Mouse (Mus musculus): ENCODE results near the gene 4930523C07Rik. TPM values are rescaled to one million over a fixed set of nuclear protein-coding genes. Genes with fewer than 3 reads are reported as not detected.

The 4930523C07Rik gene
- polyA plus RNA-seq, 1 experiment from 2014 or later, result 23.0 TPM

DNA sequence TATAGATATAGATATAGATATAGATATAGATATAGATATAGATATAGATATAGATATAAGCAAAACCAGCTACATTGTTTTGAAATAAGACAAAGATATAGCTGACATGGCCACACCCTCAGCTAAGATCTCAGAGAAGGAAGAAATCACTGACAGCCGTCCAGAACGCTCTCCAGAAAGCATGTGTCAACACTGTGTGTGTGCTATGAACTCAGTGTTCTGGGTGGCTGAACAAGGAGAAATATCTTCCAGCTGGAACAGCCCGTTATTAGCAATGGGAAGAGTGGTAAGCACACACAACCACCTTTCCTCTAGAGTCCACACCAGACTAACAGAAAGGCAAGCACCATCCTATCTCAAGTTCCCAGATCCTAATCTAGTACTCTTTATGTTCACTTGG is 8.6 kb upstream of the 4930523C07Rik start:
- DNase-seq (no peak), ATAC-seq (no peak)
- peaks cover 10% of the 10 kb centered on the region for H3K4me1 ChIP-seq (ENCODE audit: insufficient read depth)
- WGBS (ENCODE audit: insufficient replicate concordance), result 60% methylated on average over 3 of the region's 3 CpGs
- no peak for TF ChIP-seq CTCF (IDR thresholded peaks at IDR 0.05; ENCODE audit: low read depth)
- TF ChIP-seq EP300 (IDR thresholded peaks at IDR 0.05; ENCODE audit: low read depth), result no peak
- no peak overlapping the region for H3K4me3 ChIP-seq (ENCODE audit: low read depth, low read length)
- no peaks in the 10 kb centered on the region for H3K27me3 ChIP-seq (ENCODE audit: insufficient read depth, low read length)
- no peaks in the 10 kb centered on the region for H3K9me3 ChIP-seq (ENCODE audit: low read length)
- H3K4me2 ChIP-seq (ENCODE audit: low read depth, low read length), result no peak overlapping the region
- no peaks in the 10 kb centered on the region for H3K36me3 ChIP-seq (replicated peaks; ENCODE audit: insufficient read depth, low read length)
- H3K9ac ChIP-seq (replicated peaks), result no peak overlapping the region
- H3K27ac ChIP-seq (ENCODE audit: low read depth), result no peak overlapping the region

GRCm38 (mm10) chr1:160036996-160037521 is 7.1 kb upstream of the 4930523C07Rik start:
- Histone ChIP-seq H3K9ac (replicated peaks) (no peak overlapping the region), H3K27ac (ENCODE audit: low read depth) (0 out of 2 replicates have a peak overlapping the region, but pooled peaks have one; percentile 53), H3K4me2 (ENCODE audit: low read depth, low read length) (no peak overlapping the region), H3K27me3 (ENCODE audit: insufficient read depth, low read length) (no peaks in the 10 kb centered on the region), H3K4me1 (ENCODE audit: insufficient read depth) (peaks cover 10% of the 10 kb centered on the region), H3K36me3 (replicated peaks; ENCODE audit: insufficient read depth, low read length) (no peaks in the 10 kb centered on the region), H3K9me3 (ENCODE audit: low read length) (no peaks in the 10 kb centered on the region), H3K4me3 (ENCODE audit: low read depth, low read length) (no peak overlapping the region)
- TF ChIP-seq CTCF (IDR thresholded peaks at IDR 0.05; ENCODE audit: low read depth) (no peak), EP300 (IDR thresholded peaks at IDR 0.05; ENCODE audit: low read depth) (no peak)
- no peak for ATAC-seq
- no peak for DNase-seq
- 53% methylated on average over 5 of the region's 5 CpGs for WGBS (ENCODE audit: insufficient replicate concordance)

DNA sequence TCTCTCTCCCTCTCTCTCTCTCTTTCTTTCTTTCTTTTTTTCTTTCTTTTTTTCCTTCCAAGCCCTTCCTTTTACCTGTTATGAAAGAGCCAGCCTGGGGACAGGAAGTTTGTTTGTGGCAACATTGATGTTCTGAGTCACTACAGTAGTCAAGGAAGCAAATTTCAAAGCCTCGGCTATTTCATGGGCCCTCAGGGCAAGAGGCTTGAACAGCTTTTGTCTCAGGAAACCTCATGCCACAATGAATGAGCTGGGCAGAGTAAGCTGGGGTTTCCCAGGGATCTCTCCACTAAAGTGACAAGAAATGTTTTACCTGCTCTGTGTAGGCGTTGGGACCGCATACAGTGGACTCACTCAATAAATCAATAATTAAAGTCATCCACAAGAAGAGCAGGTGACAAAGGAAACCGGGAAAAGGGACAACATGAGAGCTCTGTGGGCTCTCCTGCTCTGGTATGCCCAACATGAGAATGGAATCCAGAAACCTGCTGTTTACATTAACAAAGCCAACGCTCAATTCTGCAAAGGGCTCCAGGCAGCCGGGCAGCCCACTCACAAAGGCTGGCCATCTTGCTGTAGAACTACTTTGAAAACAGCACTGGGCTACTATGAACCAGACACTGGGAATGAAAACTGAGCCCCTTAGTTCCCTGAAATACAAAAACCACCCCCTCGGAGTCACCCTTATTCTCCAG is 4.1 kb upstream of the 4930523C07Rik start:
- TF ChIP-seq EP300 (IDR thresholded peaks at IDR 0.05; ENCODE audit: low read depth) (no peak), CTCF (IDR thresholded peaks at IDR 0.05; ENCODE audit: low read depth) (no peak)
- DNase-seq (no peak), ATAC-seq (no peak)
- H3K36me3 ChIP-seq (replicated peaks; ENCODE audit: insufficient read depth, low read length), result no peaks in the 10 kb centered on the region
- H3K4me2 ChIP-seq (ENCODE audit: low read depth, low read length), result no peak overlapping the region
- 60% methylated on average over 7 of the region's 7 CpGs for WGBS (ENCODE audit: insufficient replicate concordance)
- H3K9ac ChIP-seq (replicated peaks), result no peak overlapping the region
- no peaks in the 10 kb centered on the region for H3K27me3 ChIP-seq (ENCODE audit: insufficient read depth, low read length)
- peaks cover 22% of the 10 kb centered on the region for H3K4me1 ChIP-seq (ENCODE audit: insufficient read depth)
- H3K4me3 ChIP-seq (ENCODE audit: low read depth, low read length), result no peak overlapping the region
- H3K9me3 ChIP-seq (ENCODE audit: low read length), result no peaks in the 10 kb centered on the region
- H3K27ac ChIP-seq (ENCODE audit: low read depth), result peak overlapping the region; percentile 31; the same call in 1 of the 2 replicates

DNA sequence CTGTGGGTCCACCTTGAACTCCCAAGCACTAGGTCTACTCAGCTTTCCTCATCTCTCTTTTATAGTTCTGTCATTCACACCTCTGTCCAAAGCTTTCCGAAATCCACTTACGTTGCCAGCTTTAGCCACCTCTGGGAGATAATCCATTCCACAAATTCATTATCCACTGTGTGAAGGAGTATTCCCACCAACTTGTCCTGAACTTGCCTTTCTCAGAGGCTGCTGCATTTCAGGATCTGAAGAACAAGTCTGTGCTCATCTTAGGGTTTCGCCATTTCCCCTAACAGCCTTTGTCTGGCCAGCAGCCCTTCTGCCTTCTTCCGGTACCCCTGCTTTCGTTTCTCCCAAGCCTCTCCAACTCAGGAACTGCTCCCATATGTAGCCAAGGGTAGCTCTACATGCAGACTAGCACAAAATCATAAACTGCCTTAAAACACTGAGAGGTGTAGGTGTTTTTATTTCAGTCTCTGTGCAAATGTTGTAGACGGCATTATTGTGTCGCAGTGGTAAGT is 2.9 kb upstream of the 4930523C07Rik start:
- Histone ChIP-seq H3K9ac (replicated peaks) (no peak overlapping the region), H3K27ac (ENCODE audit: low read depth) (0 out of 2 replicates have a peak overlapping the region, but pooled peaks have one; percentile 2), H3K27me3 (ENCODE audit: insufficient read depth, low read length) (no peaks in the 10 kb centered on the region), H3K36me3 (replicated peaks; ENCODE audit: insufficient read depth, low read length) (no peaks in the 10 kb centered on the region), H3K4me2 (ENCODE audit: low read depth, low read length) (no peak overlapping the region), H3K4me1 (ENCODE audit: insufficient read depth) (peaks cover 29% of the 10 kb centered on the region), H3K9me3 (ENCODE audit: low read length) (no peaks in the 10 kb centered on the region), H3K4me3 (ENCODE audit: low read depth, low read length) (no peak overlapping the region)
- ATAC-seq, result no peak
- TF ChIP-seq CTCF (IDR thresholded peaks at IDR 0.05; ENCODE audit: low read depth) (no peak), EP300 (IDR thresholded peaks at IDR 0.05; ENCODE audit: low read depth) (no peak)
- DNase-seq, result no peak
- 79% methylated on average over 7 of the region's 7 CpGs for WGBS (ENCODE audit: insufficient replicate concordance)

GRCm38 (mm10) chr1:160042351-160042750 is 1.8 kb upstream of the 4930523C07Rik start:
- H3K27me3 ChIP-seq (ENCODE audit: insufficient read depth, low read length), result no peaks in the 10 kb centered on the region
- TF ChIP-seq CTCF (IDR thresholded peaks at IDR 0.05; ENCODE audit: low read depth) (no peak), EP300 (IDR thresholded peaks at IDR 0.05; ENCODE audit: low read depth) (no peak)
- no peak for DNase-seq
- no peak overlapping the region for H3K9ac ChIP-seq (replicated peaks)
- WGBS (ENCODE audit: insufficient replicate concordance), result 84% methylated on average over 7 of the region's 7 CpGs
- no peak overlapping the region for H3K4me3 ChIP-seq (ENCODE audit: low read depth, low read length)
- peaks cover 34% of the 10 kb centered on the region for H3K4me1 ChIP-seq (ENCODE audit: insufficient read depth)
- ATAC-seq, result no peak
- H3K4me2 ChIP-seq (ENCODE audit: low read depth, low read length), result no peak overlapping the region
- no peaks in the 10 kb centered on the region for H3K9me3 ChIP-seq (ENCODE audit: low read length)
- no peaks in the 10 kb centered on the region for H3K36me3 ChIP-seq (replicated peaks; ENCODE audit: insufficient read depth, low read length)
- no peak overlapping the region for H3K27ac ChIP-seq (ENCODE audit: low read depth)

GRCm38 (mm10) chr1:160043271-160043975 is 759 bp upstream of the 4930523C07Rik start:
- TF ChIP-seq EP300 (IDR thresholded peaks at IDR 0.05; ENCODE audit: low read depth), result no peak
- TF ChIP-seq CTCF (IDR thresholded peaks at IDR 0.05; ENCODE audit: low read depth), result no peak
- no peak for DNase-seq
- 73% methylated on average over 13 of the region's 13 CpGs for WGBS (ENCODE audit: insufficient replicate concordance)
- H3K27ac ChIP-seq (ENCODE audit: low read depth), result peak overlapping the region; percentile 88
- peaks cover 40% of the 10 kb centered on the region for H3K4me1 ChIP-seq (ENCODE audit: insufficient read depth)
- H3K36me3 ChIP-seq (replicated peaks; ENCODE audit: insufficient read depth, low read length), result peaks cover 2% of the 10 kb centered on the region; the same call in 1 of the 2 replicates
- no peaks in the 10 kb centered on the region for H3K27me3 ChIP-seq (ENCODE audit: insufficient read depth, low read length)
- H3K9ac ChIP-seq (replicated peaks), result peak overlapping the region; percentile 80
- peak overlapping the region; percentile 85 for H3K4me2 ChIP-seq (ENCODE audit: low read depth, low read length)
- no peak for ATAC-seq
- H3K4me3 ChIP-seq (ENCODE audit: low read depth, low read length), result peak overlapping the region; percentile 78
- H3K9me3 ChIP-seq (ENCODE audit: low read length), result no peaks in the 10 kb centered on the region
